Mouse (Mus musculus): Measurements from ENCODE around the gene Zfp575.

DNA sequence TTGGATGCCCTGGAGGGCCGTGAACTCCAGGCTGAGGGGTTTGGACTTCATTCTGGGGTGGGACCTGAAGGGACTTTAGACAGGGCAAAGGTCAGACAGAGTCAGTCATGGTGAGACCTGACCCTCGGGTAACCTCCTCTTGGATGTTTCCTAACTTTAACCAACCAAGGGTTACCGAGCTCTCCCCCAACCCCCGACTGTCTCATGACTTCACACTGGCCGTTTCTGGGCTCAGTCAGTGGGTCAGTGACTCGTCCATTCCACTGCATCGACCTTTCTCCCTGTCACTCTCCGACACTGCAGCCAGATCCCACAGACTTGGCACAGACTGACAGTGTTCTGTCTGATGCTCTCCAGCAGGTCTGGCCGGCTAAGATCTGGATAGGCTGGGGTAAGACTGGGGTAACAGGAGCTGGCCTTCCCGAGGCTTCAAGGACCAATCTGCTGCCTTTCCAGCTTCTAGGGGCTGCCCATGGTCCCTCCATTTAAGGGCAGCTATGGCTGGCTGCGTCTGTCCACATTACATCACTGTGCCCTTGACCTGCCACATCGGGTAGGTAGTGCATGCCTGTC, 13.1 kb downstream of the Zfp575 start:
- no peak for TF ChIP-seq CTCF (IDR thresholded peaks at IDR 0.05; ENCODE audit: low read depth)
- no peak for TF ChIP-seq EP300 (IDR thresholded peaks at IDR 0.05; ENCODE audit: low read depth)

All from liver, embryonic 14.5 days (tissue).